Mouse (Mus musculus): ENCODE measurements at regions not wholly inside any gene's neighbourhood (a gene's known extent, or its start where the extent isn't known, plus 50 kb on each side); places are given as distances from the start of the nearest gene placed in this dataset.

DNA sequence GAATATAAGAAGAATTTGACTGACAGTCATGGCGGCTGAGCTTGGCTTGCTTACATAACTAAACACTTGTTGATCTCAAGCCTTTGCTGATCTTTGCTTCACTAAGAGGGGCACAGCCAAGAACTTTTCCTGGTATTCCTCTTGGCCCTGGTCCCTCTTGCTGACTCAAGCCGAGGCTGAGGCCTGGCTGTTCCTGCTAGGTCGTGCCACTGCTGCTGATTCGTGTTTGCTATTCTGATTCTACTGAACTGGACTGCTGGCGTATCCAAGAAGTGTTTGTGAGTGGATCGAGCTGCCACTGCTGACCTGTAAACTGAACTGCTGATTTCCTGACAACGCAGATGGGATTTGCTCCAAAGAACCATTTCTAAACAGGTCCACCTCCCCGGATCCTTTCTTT, 57.2 kb upstream of the Irf2bp2 start:
- no peak for ATAC-seq (ENCODE audit: insufficient number of reproducible peaks, insufficient read depth, low FRiP score, low TSS enrichment, low read depth)
- H3K4me3 ChIP-seq, result no peak overlapping the region

DNA sequence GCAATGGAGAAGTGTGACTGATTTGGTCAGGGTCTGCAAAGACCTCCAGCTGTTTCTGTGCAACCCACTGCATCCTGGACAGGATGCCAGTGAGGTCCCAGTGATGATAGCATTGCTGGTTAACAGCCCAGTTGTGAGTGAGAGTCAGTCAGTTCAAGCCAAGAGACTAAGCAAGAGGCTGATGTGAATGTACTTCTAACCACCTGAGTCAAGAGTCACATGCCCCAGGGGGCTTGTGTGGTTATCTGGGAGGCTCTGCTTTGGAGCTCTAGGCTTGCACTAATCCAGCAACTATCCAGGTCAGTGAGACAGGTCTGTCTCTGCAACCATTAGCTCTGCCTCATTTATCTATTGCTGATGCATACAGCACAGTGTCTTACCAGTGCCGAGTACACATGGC, 55.5 kb upstream of the Irf2bp2 start:
- no peak for ATAC-seq (ENCODE audit: insufficient number of reproducible peaks, insufficient read depth, low FRiP score, low TSS enrichment, low read depth)
- Histone ChIP-seq H3K9me3 (no peaks in the 10 kb centered on the region), H3K4me1 (peaks cover 33% of the 10 kb centered on the region), H3K4me2 (no peak overlapping the region), H3K4me3 (no peak overlapping the region), H3K9ac (no peak overlapping the region), H3K27me3 (no peaks in the 10 kb centered on the region), H3K36me3 (no peaks in the 10 kb centered on the region), H3K27ac (no peak overlapping the region)
- WGBS, result 90% methylated on average over 1 of the region's 1 CpGs

More for the DNA sequence above, 57.2 kb upstream of the Irf2bp2 start:
- H3K4me2 ChIP-seq, result no peak overlapping the region
- H3K9me3 ChIP-seq, result no peaks in the 10 kb centered on the region
- H3K27me3 ChIP-seq, result no peaks in the 10 kb centered on the region
- H3K36me3 ChIP-seq, result no peaks in the 10 kb centered on the region
- 88% methylated on average over 8 of the region's 8 CpGs for WGBS
- no peak overlapping the region for H3K9ac ChIP-seq
- peaks cover 43% of the 10 kb centered on the region for H3K4me1 ChIP-seq
- H3K27ac ChIP-seq, result no peak overlapping the region

DNA sequence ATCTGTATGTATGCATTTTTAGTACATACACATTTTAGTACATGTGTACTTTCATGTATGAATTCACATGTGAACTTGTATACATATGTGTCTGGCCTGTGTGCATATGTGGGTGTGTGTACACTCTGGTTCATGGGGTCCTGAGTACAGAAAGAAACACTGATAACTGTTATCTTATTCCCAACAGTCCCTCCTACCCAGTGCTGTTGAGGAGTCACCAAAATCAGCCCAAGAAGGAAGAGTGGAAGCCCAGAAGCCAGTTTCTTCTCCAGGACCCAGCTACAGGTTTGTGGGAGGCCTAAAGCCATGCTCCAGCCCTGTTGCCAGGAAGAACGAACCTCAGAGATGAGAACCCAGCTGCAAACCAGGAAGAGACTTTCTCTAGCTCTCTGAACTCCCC, 53.6 kb upstream of the Irf2bp2 start:
- Histone ChIP-seq H3K27ac (peak overlapping the region; percentile 39; the same call in 1 of the 2 replicates), H3K27me3 (no peaks in the 10 kb centered on the region), H3K4me3 (no peak overlapping the region), H3K4me1 (peaks cover 25% of the 10 kb centered on the region), H3K9ac (no peak overlapping the region), H3K9me3 (no peaks in the 10 kb centered on the region), H3K36me3 (no peaks in the 10 kb centered on the region), H3K4me2 (no peak overlapping the region)
- 33% methylated on average over 1 of the region's 1 CpGs for WGBS
- ATAC-seq (ENCODE audit: insufficient number of reproducible peaks, insufficient read depth, low FRiP score, low TSS enrichment, low read depth), result no peak

DNA sequence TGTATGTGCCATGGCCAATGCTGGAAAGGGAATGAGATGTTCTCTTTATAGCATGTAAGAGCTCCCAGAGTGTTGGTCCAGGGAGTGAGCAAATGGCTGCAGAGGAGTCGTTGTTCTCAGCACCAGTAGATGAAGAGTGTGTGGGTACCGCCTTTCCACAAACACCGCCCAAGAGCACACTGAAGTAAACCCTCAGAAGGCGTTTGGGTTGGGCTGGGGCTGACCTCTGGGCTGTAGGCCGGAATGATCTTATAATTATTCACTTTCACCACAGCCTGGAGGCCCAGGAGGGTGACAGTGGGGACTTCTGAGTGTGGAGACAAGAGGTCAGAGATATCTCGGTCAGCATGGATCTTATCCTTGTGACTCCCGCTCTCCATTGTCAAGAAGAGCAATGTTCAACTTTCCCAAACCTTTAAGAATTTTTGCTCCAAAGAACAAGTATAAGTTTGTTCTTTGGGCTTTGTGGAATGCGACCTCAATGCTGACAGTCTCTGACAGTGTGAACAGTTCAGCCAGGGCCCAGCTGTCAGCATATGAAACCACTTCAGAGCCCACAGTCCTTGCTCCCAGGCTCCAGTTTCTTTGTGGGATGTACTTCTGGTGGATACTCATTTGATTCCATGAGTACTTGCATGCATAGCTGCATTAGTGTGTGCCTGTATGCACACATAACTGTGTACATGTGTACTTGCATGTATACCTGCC, 53.0 kb upstream of the Irf2bp2 start:
- WGBS, result 53% methylated on average over 8 of the region's 8 CpGs
- Histone ChIP-seq H3K4me1 (peaks cover 25% of the 10 kb centered on the region), H3K27ac (peak overlapping the region; percentile 39; the same call in 1 of the 2 replicates), H3K9me3 (no peaks in the 10 kb centered on the region), H3K9ac (no peak overlapping the region), H3K36me3 (no peaks in the 10 kb centered on the region), H3K4me3 (no peak overlapping the region), H3K4me2 (no peak overlapping the region), H3K27me3 (no peaks in the 10 kb centered on the region)
- no peak for ATAC-seq (ENCODE audit: insufficient number of reproducible peaks, insufficient read depth, low FRiP score, low TSS enrichment, low read depth)

DNA sequence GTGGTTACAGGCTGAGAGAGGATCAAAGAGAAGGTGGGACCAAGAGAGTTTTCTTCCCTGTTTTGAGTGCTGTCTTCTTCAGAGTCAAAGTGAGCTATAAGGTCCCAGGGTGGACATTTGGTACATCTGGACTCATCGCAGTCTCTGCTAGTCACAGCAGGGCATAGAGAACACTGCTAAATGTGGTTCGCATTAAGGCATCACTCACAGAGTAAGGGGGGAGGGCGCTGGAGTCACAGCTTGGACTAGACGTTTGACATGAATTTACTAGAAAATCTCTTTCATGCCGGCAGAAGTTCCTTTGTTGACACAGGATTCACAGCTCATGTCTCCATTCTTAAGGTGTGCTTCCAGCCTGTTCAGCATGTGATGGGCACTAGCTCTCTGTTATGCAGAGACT, 50.4 kb upstream of the Irf2bp2 start:
- Histone ChIP-seq H3K4me1 (peaks cover 25% of the 10 kb centered on the region), H3K4me2 (no peak overlapping the region), H3K9ac (no peak overlapping the region), H3K27ac (no peak overlapping the region), H3K4me3 (no peak overlapping the region), H3K36me3 (no peaks in the 10 kb centered on the region), H3K9me3 (no peaks in the 10 kb centered on the region), H3K27me3 (no peaks in the 10 kb centered on the region)
- 23% methylated on average over 5 of the region's 5 CpGs for WGBS
- ATAC-seq (ENCODE audit: insufficient number of reproducible peaks, insufficient read depth, low FRiP score, low TSS enrichment, low read depth), result no peak

Measured in embryonic facial prominence, embryonic 13.5 days (tissue).